Mouse (Mus musculus): ENCODE measurements around the gene Tomm40l. TPM values are rescaled to one million over a fixed set of nuclear protein-coding genes. Genes with fewer than 3 reads are reported as not detected.

The Tomm40l gene
- polyA plus RNA-seq, 2 experiments: 11.0 to 17.5 TPM

DNA sequence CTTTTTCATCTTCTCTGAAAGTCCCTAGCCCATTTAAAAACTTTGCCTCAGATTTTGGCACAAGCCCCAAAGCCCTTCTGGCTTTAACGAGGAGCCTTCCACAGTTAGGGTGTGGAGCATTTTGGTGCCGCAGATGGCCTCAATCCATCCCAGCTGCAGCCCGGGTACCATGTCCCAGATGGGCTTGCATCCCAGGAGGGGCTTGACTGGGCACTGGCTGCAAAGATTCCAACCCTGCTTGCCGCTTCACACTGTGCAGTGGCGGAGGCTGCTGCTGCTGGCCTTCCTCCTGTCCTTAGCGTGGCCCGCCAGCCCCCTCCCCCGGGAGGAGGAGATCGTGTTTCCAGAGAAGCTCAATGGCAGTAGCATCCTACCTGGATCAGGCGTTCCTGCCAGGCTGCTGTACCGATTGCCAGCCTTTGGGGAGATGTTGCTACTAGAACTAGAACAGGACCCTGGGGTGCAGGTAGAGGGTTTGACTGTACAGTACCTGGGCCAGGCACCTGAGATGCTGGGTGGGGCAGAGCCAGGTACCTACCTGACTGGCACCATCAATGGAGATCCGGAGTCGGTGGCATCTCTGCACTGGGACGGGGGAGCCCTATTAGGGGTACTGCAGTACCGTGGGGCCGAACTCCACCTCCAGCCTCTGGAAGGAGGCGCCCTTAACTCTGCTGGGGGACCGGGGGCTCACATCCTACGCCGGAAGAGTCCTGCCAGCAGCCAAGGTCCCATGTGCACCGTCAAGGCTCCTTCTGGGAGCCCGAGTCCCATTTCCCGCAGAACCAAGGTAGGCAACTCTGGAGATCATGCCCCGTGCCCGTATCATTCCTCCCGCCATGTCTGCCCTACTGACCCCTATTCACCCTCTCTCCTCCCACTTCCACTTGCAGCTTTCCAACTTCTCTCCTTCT is 28.6 kb upstream of the Tomm40l start, which contains the start of gene Ndufs2:
Ndufs2 (minus strand) TSS at position 709 of the 914 bp plus-strand sequence.
- Histone ChIP-seq H3K4me3 (ENCODE audit: insufficient read depth in 1 of 2, low read depth in 2 of 2, low read length in 2 of 2) (0 out of 4 replicates have a peak within 1 kb of the TSS, but pooled peaks of 1 of the 2 experiments have one; percentile 3), H3K27ac (no peak within 1 kb of the TSS), H3K9me3 (ENCODE audit: control insufficient read depth, low read length) (no peaks in the 10 kb centered on the region), H3K9ac (replicated peaks) (no peak within 1 kb of the TSS), H3K36me3 (replicated peaks; ENCODE audit: control insufficient read depth, insufficient read depth, low read depth) (no peaks in the 10 kb centered on the region), H3K4me1 (replicated peaks; ENCODE audit: control insufficient read depth in 2 of 2, insufficient read depth in 2 of 2, low read length in 1 of 2) (peaks cover 12 to 16% of the 10 kb centered on the region in 2 experiments), H3K4me2 (ENCODE audit: low read depth) (peak within 1 kb of the TSS; percentile 11; the same call in 1 of the 2 replicates), H3K27me3 (ENCODE audit: control insufficient read depth, insufficient read depth, low read length) (peaks cover 25% of the 10 kb centered on the region)
- 30% methylated on average over 26 of the region's 26 CpGs for WGBS (ENCODE audit: insufficient replicate concordance)
- TF ChIP-seq CTCF (IDR thresholded peaks at IDR 0.05; ENCODE audit: low read depth) (no peak), EP300 (IDR thresholded peaks at IDR 0.05; ENCODE audit: low read depth) (no peak)
- ATAC-seq (ENCODE audit: insufficient read depth) (no peak), DNase-seq (ENCODE audit: low read depth in 3 of 3, low spot score in 3 of 3) (no peak)

DNA sequence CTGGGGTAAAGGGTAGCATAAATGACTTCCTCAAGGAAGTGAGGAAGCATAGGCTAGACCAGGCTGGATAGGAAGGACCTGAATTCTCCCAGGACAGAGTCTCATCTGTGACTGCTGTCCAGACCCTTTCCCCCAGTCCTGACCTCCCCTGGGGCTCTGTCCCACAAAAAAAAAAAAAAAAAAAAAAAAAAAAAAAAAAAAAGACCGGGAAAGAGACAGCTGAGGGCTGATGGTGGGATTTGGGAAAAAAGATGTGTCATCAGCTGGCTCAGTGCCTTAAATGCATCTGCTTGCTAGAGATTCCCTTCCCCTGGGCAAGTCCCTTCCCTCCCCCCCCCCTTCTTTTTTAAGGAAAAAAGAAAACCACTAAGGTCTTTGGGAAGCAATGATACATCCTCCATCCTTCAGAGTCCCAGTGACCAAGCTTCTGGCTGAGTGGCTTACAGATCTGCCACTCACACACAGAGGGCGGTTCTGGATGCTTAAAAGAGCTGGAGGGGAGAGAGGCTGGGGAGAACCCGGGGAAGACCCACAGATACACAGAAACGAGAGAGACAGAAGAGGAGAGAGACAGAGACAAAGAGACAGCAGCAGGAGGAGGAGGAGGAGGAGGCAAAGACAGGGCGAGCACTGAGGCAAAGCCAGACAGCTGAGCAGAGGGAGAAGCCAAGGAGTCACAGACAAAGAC is 27.7 kb upstream of the Tomm40l start, which contains the start of gene Adamts4:
Adamts4 (plus strand) TSS at position 509 of the 688 bp plus-strand sequence.
- Histone ChIP-seq H3K9ac (replicated peaks) (no peak within 1 kb of the TSS), H3K27me3 (ENCODE audit: control insufficient read depth, insufficient read depth, low read length) (peaks cover 25% of the 10 kb centered on the region), H3K4me1 (replicated peaks; ENCODE audit: control insufficient read depth in 2 of 2, insufficient read depth in 2 of 2, low read length in 1 of 2) (peaks cover 13 to 18% of the 10 kb centered on the region in 2 experiments), H3K4me2 (ENCODE audit: low read depth) (peak within 1 kb of the TSS; percentile 11; the same call in 1 of the 2 replicates), H3K4me3 (ENCODE audit: insufficient read depth in 1 of 2, low read depth in 2 of 2, low read length in 2 of 2) (0 out of 4 replicates have a peak within 1 kb of the TSS, but pooled peaks of 1 of the 2 experiments have one; percentile 3), H3K27ac (no peak within 1 kb of the TSS), H3K9me3 (ENCODE audit: control insufficient read depth, low read length) (no peaks in the 10 kb centered on the region), H3K36me3 (replicated peaks; ENCODE audit: control insufficient read depth, insufficient read depth, low read depth) (peaks cover under 1% of the 10 kb centered on the region; the same call in 1 of the 2 replicates)
- 17% methylated on average over 5 of the region's 5 CpGs for WGBS (ENCODE audit: insufficient replicate concordance)
- no peak for TF ChIP-seq CTCF (IDR thresholded peaks at IDR 0.05; ENCODE audit: low read depth)
- no peak for TF ChIP-seq EP300 (IDR thresholded peaks at IDR 0.05; ENCODE audit: low read depth)
- DNase-seq (ENCODE audit: low read depth in 3 of 3, low spot score in 3 of 3): no peak
- no peak for ATAC-seq (ENCODE audit: insufficient read depth)

- TF ChIP-seq CTCF (IDR thresholded peaks at IDR 0.05; ENCODE audit: low read depth) (no peak), EP300 (IDR thresholded peaks at IDR 0.05; ENCODE audit: low read depth) (no peak)
- peaks cover 13 to 18% of the 10 kb centered on the region in 2 experiments for H3K4me1 ChIP-seq (replicated peaks; ENCODE audit: control insufficient read depth in 2 of 2, insufficient read depth in 2 of 2, low read length in 1 of 2)
- H3K27ac ChIP-seq: no peak overlapping the region
- no peak for DNase-seq (ENCODE audit: low read depth in 3 of 3, low spot score in 3 of 3)
- WGBS (ENCODE audit: insufficient replicate concordance): 23% methylated on average over 3 of the region's 3 CpGs
- no peaks in the 10 kb centered on the region for H3K9me3 ChIP-seq (ENCODE audit: control insufficient read depth, low read length)
- peaks cover 25% of the 10 kb centered on the region for H3K27me3 ChIP-seq (ENCODE audit: control insufficient read depth, insufficient read depth, low read length)
- no peak overlapping the region for H3K9ac ChIP-seq (replicated peaks)
- no peak for ATAC-seq (ENCODE audit: insufficient read depth)
- H3K4me2 ChIP-seq (ENCODE audit: low read depth): no peak overlapping the region
- H3K36me3 ChIP-seq (replicated peaks; ENCODE audit: control insufficient read depth, insufficient read depth, low read depth): peaks cover 6% of the 10 kb centered on the region; the same call in 1 of the 2 replicates
- no peak overlapping the region for H3K4me3 ChIP-seq (ENCODE audit: insufficient read depth in 1 of 2, low read depth in 2 of 2, low read length in 2 of 2)
These were observed 26.3 kb upstream of the Tomm40l start for GRCm38 (mm10) chr1:171248386-171249226.

DNA sequence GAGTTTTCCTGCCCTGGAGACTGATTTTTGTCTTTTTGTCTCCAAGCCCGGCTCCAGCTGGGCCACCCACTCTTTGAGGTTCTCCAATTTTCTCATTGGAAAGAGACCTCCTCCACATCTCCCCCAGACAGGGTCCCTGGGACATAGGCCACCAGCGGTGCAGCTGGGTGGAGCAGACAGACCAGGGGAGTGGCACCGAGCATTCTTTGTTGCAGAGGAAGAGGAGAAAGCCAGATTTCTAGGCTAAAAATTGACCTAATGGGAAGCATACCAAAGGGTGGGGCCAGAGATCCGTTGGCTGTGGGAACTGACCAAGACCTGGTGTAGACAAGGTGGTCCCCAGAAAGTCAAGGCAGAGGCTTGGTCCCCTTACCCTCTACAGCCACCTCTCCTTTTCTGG is 25.6 kb upstream of the Tomm40l start:
- peak overlapping the region; percentile 82 to 84; a peak in 3 of 4 replicates for H3K4me3 ChIP-seq (ENCODE audit: insufficient read depth in 1 of 2, low read depth in 2 of 2, low read length in 2 of 2)
- peaks cover 13 to 18% of the 10 kb centered on the region in 2 experiments for H3K4me1 ChIP-seq (replicated peaks; ENCODE audit: control insufficient read depth in 2 of 2, insufficient read depth in 2 of 2, low read length in 1 of 2)
- no peak for ATAC-seq (ENCODE audit: insufficient read depth)

More for the DNA sequence above, 25.6 kb upstream of the Tomm40l start:
- peaks cover 23% of the 10 kb centered on the region for H3K27me3 ChIP-seq (ENCODE audit: control insufficient read depth, insufficient read depth, low read length)
- peaks cover 7% of the 10 kb centered on the region; the same call in 1 of the 2 replicates for H3K36me3 ChIP-seq (replicated peaks; ENCODE audit: control insufficient read depth, insufficient read depth, low read depth)
- peak overlapping the region; percentile 83; the same call in 1 of the 2 replicates for H3K27ac ChIP-seq
- no peaks in the 10 kb centered on the region for H3K9me3 ChIP-seq (ENCODE audit: control insufficient read depth, low read length)
- no peak for DNase-seq (ENCODE audit: low read depth in 3 of 3, low spot score in 3 of 3)
- 12% methylated on average over 4 of the region's 4 CpGs for WGBS (ENCODE audit: insufficient replicate concordance)
- TF ChIP-seq EP300 (IDR thresholded peaks at IDR 0.05; ENCODE audit: low read depth): no peak
- peak overlapping the region; percentile 79; the same call in 1 of the 2 replicates for H3K9ac ChIP-seq (replicated peaks)
- peak overlapping the region; percentile 97 for H3K4me2 ChIP-seq (ENCODE audit: low read depth)
